ENCODE assay signal across 27 mouse cellular contexts in the genomic region with DNA sequence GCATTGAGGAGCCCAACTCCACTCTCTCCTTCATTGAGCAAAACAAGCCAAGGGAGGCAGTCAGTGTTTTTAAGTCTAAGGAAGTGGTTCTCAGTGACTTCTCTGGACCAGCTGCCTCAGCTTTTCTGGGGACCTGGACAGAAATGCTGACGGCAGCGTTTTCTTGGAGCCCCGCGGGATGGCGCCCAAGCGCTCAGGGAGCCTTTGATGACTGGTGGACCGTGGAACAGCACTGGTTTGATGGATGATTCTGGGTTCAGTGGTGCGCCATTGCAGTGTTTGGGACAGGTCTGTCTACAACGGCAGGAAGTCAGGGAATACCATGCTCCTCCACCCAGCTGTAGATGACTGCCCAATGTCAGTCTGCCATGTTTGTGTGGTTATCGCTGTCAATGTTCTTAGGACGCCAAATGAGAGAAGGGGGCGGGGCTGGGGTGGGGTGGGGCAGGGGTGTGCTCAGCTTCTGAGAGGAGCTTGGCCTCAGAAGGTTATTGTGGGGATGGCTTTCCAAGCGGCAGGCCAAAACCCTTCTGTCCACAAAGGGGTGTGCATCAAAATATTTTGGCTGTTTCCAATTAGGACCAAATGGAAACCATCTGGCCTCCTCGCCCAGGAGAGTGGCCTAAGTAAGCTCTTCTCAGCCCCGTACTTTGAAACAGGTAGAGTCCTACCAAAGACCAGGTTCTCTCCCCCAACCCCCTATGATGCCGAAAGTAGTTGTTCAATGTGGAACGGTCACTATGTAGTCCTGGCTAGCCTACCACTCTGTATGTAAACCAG. TPM values are rescaled to one million over a fixed set of nuclear protein-coding genes. Genes with fewer than 3 reads are reported as not detected.
DNase-seq lines count a peak whose midpoint lies in the region; ATAC-seq lines count a peak whose summit lies in the region.
"Had no signal": no experiment of that assay in that cellular context is flagged by ENCODE, and none has a peak within 500 bp of the region (broad histone marks: within the 10 kb centered on the region; RNA-seq: fewer than 3 reads in every experiment).

No protein-coding gene starts in this region.

- no peaks in the 10 kb centered on the region for H3K27me3 ChIP-seq in embryonic facial prominence, embryonic 11.5 days (ENCODE audit: control insufficient read depth, insufficient read depth, low read length)
- H3K27me3 ChIP-seq: midbrain, embryonic 15.5 days; neural tube, embryonic 12.5 days had no signal

- no peaks in the 10 kb centered on the region for H3K4me1 ChIP-seq in embryonic facial prominence, embryonic 11.5 days (ENCODE audit: control insufficient read depth, insufficient read depth, low read length)

- H3K36me3 ChIP-seq in embryonic facial prominence, embryonic 11.5 days (replicated peaks; ENCODE audit: control insufficient read depth, insufficient read depth, low read depth, low read length), result no peaks in the 10 kb centered on the region
- H3K36me3 ChIP-seq: midbrain, embryonic 15.5 days; neural tube, embryonic 12.5 days had no signal

- 64% methylated on average over 17 of the region's 17 CpGs for WGBS in embryonic facial prominence, embryonic 11.5 days

- H3K9me3 ChIP-seq in embryonic facial prominence, embryonic 11.5 days (replicated peaks; ENCODE audit: control insufficient read depth, low read length), result no peaks in the 10 kb centered on the region
- H3K9me3 ChIP-seq: midbrain, embryonic 15.5 days; neural tube, embryonic 12.5 days had no signal

- DNase-seq in thymus, postnatal 4 days, result peak; percentile 26
- no peak for DNase-seq in thymus, postnatal 10 days (ENCODE audit: low spot score in 2 of 2)
- DNase-seq in ZHBTc4 (ENCODE audit: low read depth, low spot score), result peak; percentile 71
- peak; percentile 77 for DNase-seq in embryonic facial prominence, embryonic 11.5 days (ENCODE audit: low spot score)
- no peak for DNase-seq in B cell, adult 2 months
- DNase-seq in retina, embryonic 14.5 days (ENCODE audit: low spot score), result no peak
- no peak for DNase-seq in frontal cortex, postnatal 14 days (ENCODE audit: low spot score in 2 of 2)
- DNase-seq: adrenal gland, postnatal 25 days; cerebellum, adult 11 months; cerebellum, adult 9-11 months; heart, adult 11 months; lung, postnatal 4 days; retina, postnatal 1 day; thymus, adult 18-20 months had no signal

- no peak overlapping the region for H3K9ac ChIP-seq in embryonic facial prominence, embryonic 11.5 days (replicated peaks; ENCODE audit: low read length)
- H3K9ac ChIP-seq: midbrain, embryonic 15.5 days; neural tube, embryonic 12.5 days had no signal

- no peak for ATAC-seq in embryonic facial prominence, embryonic 11.5 days (replicated peaks; ENCODE audit: insufficient number of reproducible peaks, low FRiP score, low TSS enrichment, low read depth)
- ATAC-seq: forebrain, embryonic 16.5 days; intestine, postnatal 0 days; midbrain, embryonic 15.5 days had no signal

- no peak overlapping the region for H3K27ac ChIP-seq in embryonic facial prominence, embryonic 11.5 days (replicated peaks; ENCODE audit: low read depth, low read length)
- H3K27ac ChIP-seq: left cerebral cortex, adult 2 months; neural tube, embryonic 12.5 days had no signal

- no peak overlapping the region for H3K4me3 ChIP-seq in embryonic facial prominence, embryonic 11.5 days (ENCODE audit: low read depth, low read length)
- H3K4me3 ChIP-seq: left cerebral cortex, adult 2 months; midbrain, embryonic 15.5 days; neural tube, embryonic 12.5 days had no signal

- H3K4me2 ChIP-seq in embryonic facial prominence, embryonic 11.5 days (ENCODE audit: low read depth, low read length), result no peak overlapping the region
- H3K4me2 ChIP-seq: heart, embryonic 11.5 days; midbrain, embryonic 15.5 days; neural tube, embryonic 12.5 days had no signal

RNA-seq across cellular contexts. Expression of a gene that starts 20.8 kb away (rescaled TPM):
- polyA plus RNA-seq in embryonic facial prominence, embryonic 11.5 days (2014; fragmentation: Nextera tagmentation; extraction: Ambion mirVana), result not detected in 2 replicates
- polyA plus RNA-seq: C2C12; heart, embryonic 11.5 days; heart, postnatal 0 days; intestine, postnatal 0 days; kidney, embryonic 14.5 days; liver, adult 2 months; liver, embryonic 16.5 days; neural tube, embryonic 12.5 days; spleen, adult 2 months; stomach, embryonic 14.5 days had no signal

RNA-seq across cellular contexts. Expression of a gene that starts 25.8 kb away (rescaled TPM):
- 301 and 308 TPM in 2 replicates for polyA plus RNA-seq in embryonic facial prominence, embryonic 11.5 days (2014; fragmentation: Nextera tagmentation; extraction: Ambion mirVana)

Comparison
In these comparisons a context has a peak if more than half of its experiments do, and no peak if none do; other contexts are left out.
1. DNase-seq: peak in thymus, postnatal 4 days (single experiment), ZHBTc4 (single experiment) and embryonic facial prominence, embryonic 11.5 days (single experiment); none in thymus, postnatal 10 days (0 of 2), B cell, adult 2 months (0 of 2), retina, embryonic 14.5 days (single experiment) and frontal cortex, postnatal 14 days (0 of 2).